Mouse (Mus musculus) cerebellum, adult 9-11 months (tissue): Measurements from ENCODE around the gene Plcg2.

ENCODE experiments used
- DNase-seq: peaks from one replicate; pipeline ENCODE4 v3.0.0; 2022

Plcg2 gene

DNA sequence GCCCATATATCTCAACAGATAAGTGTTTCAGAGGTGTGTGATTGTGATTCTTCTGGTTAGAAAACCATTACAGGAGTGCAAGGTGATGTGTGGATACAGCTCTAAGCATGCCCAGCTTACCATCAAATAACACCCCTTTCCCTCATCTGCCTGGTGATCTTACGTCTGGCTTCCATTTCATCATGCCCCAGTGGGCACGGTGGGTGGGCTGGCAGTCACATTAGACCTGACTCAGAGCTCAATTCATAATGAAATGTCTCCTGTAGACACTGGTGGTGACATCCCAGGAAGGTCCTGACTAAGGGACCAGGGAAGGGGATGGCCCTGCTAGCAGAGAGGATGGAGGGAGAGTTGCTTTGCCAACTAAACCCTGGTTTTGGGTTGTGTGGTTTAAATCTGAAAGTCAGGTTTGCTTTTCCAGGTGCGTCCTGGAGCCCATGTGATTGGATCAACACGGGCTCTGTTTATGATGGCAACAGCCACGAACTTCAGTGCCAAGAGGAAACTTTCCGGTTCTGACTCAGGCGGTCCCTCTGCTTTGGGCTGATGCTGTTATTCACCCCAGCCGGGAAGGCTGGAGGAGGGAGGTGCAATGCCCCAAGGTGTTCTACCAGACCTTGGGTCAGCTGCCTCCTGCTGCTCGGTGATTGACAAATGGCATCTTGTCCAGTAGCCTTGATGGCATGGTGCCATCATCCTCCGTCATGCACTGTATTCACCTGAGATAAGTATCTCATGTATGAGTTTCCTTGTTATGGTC is 9.7 kb upstream of the Plcg2 start:
- DNase-seq = no peak

DNA sequence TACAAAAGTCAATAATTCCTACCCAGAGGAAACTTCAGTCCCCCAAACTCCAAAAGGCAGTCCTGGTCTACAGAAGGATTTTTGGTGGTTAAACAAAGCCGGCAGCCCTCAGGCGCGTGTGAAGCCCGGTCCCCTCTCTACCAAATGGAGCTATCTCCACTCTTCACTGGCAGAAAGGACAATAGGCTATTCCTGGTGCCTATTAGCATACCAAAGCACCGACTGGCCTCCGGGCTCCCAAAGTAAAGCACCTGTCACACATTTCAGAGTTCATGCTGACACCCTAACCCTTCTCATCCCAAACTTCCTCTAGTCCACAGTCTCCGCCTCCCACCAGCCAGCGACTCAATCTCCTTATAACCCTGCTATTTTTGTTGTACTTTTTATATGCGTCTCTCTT is 4.5 kb upstream of the Plcg2 start:
- DNase-seq = no peak

DNA sequence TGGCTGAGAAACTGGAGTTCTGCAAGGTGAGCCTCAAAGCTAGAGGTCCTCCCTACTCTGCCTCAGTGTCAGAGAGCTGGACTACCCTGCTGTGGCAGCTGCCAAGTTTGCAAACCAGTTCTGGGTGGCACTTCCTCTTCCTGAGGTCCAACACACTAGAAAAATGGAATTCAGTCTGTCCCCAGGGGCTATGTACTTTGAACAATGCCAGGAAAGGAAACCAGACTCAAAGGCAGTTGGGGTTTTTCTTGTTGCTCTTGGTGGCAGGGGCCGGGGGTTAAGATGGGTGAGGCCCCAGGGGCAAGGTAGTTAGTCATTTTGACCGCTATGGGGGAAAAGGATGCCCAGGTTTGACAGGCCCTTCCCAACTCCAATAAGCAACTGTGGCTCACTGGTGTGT is 3.2 kb upstream of the Plcg2 start:
- no peak for DNase-seq

DNA sequence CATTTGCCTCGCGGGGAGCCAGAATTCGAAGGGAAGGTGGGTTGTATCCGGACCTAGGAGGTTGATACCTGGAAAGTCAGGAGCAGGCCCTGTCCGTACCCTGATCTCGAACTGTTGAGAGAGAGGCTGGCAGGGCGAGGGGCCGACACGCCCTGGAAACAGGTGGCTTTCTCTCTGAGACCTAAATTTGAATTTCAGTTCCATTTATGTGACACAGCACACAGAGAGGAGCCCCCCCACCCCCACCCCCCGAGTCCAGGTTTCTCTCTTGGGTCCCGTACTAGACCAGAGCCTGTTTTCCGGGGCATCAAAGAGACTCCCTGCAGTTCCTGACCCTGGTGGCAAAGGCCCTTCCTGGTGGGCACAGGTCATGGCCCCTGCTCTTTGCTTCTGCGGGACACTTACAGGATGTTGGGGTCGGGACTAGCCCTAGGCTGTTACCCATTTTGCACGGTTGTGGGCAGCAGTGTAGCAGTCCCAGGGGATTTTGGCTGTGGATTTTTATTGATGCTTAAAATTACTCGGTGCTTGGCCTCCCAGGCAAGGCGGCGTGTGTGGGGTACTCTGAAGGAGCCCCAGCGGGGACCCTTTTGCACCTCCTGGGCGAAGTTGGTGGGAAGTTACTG is 937 bp downstream of the Plcg2 start:
- DNase-seq = no peak

DNA sequence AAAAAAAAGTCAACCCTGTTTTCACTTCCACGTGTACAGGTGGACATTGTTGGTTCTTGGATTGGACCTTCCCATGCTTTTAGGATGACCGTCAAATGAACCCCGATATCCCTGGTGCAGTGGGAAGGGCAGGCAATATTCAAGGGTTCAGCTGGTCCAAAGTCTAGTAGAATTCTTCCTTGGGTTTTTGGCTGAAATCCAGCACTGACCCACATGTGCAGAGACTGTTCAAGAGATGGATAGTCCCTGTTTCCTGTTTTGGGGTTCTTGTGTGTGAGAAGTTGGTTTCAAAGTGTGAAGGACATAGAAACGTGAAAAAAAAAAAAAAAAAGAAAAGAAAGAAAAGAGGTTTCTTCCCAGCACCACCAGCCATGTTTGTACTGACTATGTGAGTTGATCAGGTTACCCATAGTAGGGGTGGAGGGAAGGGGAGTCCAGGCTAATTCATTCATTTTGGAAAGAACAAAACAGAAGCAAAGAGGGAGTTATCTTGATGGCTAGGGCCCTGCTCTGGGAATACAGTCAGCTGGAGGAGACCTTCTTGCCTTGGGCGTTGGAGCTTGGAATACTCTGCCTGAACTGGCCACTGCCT is 2.2 kb downstream of the Plcg2 start:
- no peak for DNase-seq

DNA sequence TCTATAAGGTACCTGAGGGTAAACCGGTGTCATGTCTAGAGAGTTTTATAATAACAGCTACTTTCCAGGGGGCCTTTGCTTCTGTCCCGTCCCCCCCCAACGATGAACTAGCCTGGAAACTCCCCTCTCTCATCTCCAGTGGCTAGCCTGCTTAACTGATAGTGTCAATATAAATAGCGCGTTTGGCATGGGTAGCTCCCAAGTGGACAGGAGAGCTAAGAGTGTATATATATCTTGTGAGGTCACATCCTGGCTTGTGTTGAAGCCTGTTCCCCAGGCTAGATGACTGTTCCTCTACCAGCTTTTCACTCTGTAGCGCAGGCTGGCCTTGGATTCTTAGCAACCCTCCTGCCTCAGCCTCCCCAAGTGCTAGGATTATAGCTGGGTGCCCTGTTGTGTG is 3.2 kb downstream of the Plcg2 start:
- DNase-seq = no peak

- DNase-seq = no peak
Measured at GRCm38 (mm10) chr8:117503405-117504069, 5.4 kb downstream of the Plcg2 start.

DNA sequence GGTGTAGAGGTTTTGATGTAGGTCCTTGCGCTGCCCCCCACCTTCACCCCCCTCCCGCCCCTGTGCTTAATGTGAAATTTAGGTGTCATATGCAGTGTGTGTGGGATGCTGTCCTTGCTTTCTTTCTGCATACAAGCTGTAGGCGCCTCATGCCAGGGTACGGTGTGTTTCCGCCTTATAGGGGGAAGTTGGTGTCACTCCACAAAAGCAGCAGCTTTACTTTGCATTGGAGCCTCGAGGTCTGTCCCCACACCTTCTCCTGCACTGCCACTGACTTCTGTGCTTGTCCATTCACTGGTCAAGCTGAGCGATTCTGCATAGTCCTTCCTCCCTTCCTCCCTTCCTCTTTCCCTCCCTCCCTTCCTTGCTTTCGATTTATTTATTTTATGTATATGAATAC is 9.6 kb downstream of the Plcg2 start:
- DNase-seq = no peak

- DNase-seq = no peak
Measured at GRCm38 (mm10) chr8:117516876-117517565, 18.9 kb downstream of the Plcg2 start.

DNA sequence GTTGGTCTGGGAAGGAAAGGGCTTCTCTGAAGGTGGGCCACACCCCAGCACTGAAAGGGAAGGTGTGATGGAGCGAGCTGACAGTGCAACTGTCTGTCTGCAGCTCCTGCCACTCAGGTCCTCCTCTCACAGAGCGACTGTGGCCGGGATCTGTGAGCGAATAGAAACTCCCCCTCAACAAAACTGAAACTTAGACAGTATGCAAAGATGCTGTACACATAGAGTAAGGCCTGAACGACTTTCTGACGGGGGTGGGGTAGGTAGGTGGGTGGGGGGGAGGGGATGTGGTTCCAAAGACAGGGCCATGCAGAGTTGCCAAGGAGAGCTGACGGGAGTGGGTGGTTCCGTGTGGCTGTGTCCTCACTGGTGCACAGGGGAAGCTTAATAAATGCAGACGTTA is 19.8 kb downstream of the Plcg2 start:
- no peak for DNase-seq

- no peak for DNase-seq
Measured at GRCm38 (mm10) chr8:117518873-117519272, 20.8 kb downstream of the Plcg2 start.

GRCm38 (mm10) chr8:117526185-117526584 is 28.1 kb downstream of the Plcg2 start:
- DNase-seq = no peak

DNA sequence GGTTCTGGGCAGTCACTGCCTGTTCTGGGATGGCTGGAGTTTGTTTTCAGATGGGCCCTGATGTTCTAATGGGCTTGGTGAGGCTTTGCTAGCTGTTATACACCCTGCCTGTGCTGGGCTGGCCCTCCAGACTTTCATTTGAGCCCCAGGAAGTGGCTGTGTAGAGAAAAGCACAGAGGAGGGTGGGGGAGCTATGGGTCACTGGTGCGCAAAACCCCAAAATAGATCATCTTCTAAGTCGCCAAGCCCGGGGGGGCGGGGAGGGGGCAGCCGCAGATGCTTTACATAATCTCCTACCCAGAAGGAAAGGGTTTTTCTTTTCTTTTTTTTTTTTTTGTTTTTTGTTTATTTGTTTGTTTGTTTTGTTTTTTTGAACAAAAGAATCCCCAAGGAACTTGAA is 29.9 kb downstream of the Plcg2 start:
- no peak for DNase-seq

GRCm38 (mm10) chr8:117529177-117529576 is 31.1 kb downstream of the Plcg2 start:
- no peak for DNase-seq

GRCm38 (mm10) chr8:117532381-117532972 is 34.4 kb downstream of the Plcg2 start:
- DNase-seq = no peak

DNA sequence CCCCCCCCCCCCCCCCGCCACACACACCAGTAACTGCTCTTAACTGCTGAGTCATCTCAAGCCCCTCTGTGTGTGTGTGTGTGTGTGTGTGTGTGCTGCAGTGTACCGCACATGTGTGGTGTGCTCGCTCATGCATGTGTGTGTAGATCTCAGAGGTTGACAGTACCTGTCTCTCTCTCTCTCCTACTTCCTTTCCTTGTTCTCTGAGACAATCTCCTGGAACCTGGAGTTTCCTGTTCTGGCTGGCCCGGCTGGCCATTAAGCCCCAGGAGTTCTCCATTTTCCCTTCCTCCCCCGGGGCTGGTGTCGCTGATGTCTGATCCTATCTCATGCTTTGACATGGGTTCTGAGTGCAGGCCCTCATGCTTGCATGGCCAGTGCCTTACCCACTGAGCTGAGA is 38.8 kb downstream of the Plcg2 start:
- DNase-seq = no peak

GRCm38 (mm10) chr8:117537751-117538150 is 39.7 kb downstream of the Plcg2 start:
- no peak for DNase-seq

GRCm38 (mm10) chr8:117542951-117543350 is 44.9 kb downstream of the Plcg2 start:
- no peak for DNase-seq

DNA sequence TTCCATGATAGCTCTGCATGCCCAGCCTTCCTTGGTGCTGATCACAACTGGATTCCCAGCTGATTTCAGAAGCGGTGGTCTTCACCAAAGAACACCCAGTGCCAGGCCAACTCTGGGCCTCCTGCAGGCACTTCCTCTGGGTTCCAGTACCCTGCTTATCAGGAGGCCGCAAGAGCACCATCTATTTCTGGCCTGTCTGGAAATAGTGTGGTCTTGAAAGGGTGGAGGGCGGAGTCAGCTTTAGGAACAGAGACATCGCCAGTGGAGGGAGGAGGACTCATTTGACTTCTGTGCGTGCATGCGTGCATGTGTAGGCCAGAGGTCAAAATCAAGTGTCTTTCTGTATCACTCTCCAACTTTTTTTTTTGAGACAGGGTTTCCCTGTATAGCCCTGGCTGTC is 45.7 kb downstream of the Plcg2 start:
- no peak for DNase-seq

GRCm38 (mm10) chr8:117545043-117545442 is 47.0 kb downstream of the Plcg2 start:
- no peak for DNase-seq

DNA sequence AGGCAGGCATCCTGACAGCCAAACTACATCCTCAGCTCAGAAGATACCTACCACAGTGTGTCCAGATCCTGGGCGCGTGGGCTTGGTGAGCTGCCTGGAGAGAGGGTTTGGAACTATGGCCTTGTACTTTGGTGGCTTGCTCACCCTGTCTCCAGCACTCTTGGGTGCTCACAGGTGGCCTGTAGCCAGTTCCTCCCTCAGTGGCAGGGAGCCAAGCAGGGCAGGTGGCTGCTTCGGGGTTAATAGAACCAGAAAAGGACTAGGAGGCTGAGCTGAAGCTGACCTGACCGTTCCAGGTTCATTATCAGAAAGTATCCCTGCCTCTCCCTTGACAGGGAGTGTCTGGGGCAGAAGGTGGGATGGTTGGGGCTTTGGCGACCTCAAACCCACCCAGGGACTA is 48.3 kb downstream of the Plcg2 start:
- DNase-seq = peak; percentile 4

- no peak for DNase-seq
Measured at GRCm38 (mm10) chr8:117547945-117548344, 49.9 kb downstream of the Plcg2 start.

GRCm38 (mm10) chr8:117548453-117548852 is 50.4 kb downstream of the Plcg2 start:
- DNase-seq = no peak
